Mouse (Mus musculus) liver, embryonic 16.5 days (tissue): ENCODE results near the gene Mmd2. TPM values are rescaled to one million over a fixed set of nuclear protein-coding genes. Genes with fewer than 3 reads are reported as not detected.

Experiments
- ATAC-seq: fragments of 200-750 bp; cut with Nextera tagmentation; 2 replicates; pipeline ENCODE4 v1.8.0; 2017; ENCODE audit warnings: low read depth, mild to moderate bottlenecking, moderate number of reproducible peaks, moderate library complexity
- H3K27ac ChIP-seq: fragments of 300-500 bp; sonication (generic); 2 replicates; pipeline ENCODE4 v1.5.1; 2014; ENCODE audit warnings: mild to moderate bottlenecking, low read length
- H3K27me3 ChIP-seq: fragments of 300-500 bp; sonication (generic); 2 replicates; pipeline ENCODE4 v1.6.1; 2014; ENCODE audit warnings: low read depth, low read length, mixed read lengths; ENCODE audit not compliant: control insufficient read depth, insufficient read depth
- H3K36me3 ChIP-seq: fragments of 300-500 bp; sonication (generic); 2 replicates; pipeline ENCODE4 v1.6.1; 2014; ENCODE audit warnings: mild to moderate bottlenecking; ENCODE audit not compliant: control insufficient read depth, insufficient read depth
- H3K4me1 ChIP-seq: fragments of 300-500 bp; sonication (generic); 2 replicates; pipeline ENCODE4 v1.6.1; 2014; ENCODE audit warnings: low read depth, low read length, mixed read lengths; ENCODE audit not compliant: control insufficient read depth
- H3K4me2 ChIP-seq: fragments of 300-500 bp; sonication (generic); 2 replicates; pipeline ENCODE4 v1.6.1; 2014; ENCODE audit warnings: low read depth, low read length, mixed read lengths
- H3K4me3 ChIP-seq: fragments of 300-500 bp; sonication (generic); 2 replicates; pipeline ENCODE4 v1.5.1; 2014; ENCODE audit warnings: low read depth, mild to moderate bottlenecking, low read length
- H3K9ac ChIP-seq: fragments of 300-500 bp; sonication (generic); 2 replicates; pipeline ENCODE4 v1.6.1; 2014; ENCODE audit warnings: low read depth, low read length
- H3K9me3 ChIP-seq: fragments of 300-500 bp; sonication (generic); replicated peaks from 2 replicates; pipeline ENCODE4 v1.6.1; 2016; ENCODE audit warnings: low read length; ENCODE audit not compliant: control insufficient read depth
- WGBS: fragments of 180-500 bp; shearing (Covaris S2); extraction: QIAGEN DNeasy Blood & Tissue Kit; methylation state at CpG from one replicate; pipeline ENCODE4 v1.1.7; 2014; ENCODE audit not compliant: insufficient replicate concordance; 5-methylcytosine and 5-hydroxymethylcytosine counted together
- polyA plus RNA-seq: library from polyadenylated mRNA; unstranded; fragments of >200 nt; fragmentation: Nextera tagmentation; extraction: Ambion mirVana; gene quantifications from 2 replicates; pipeline ENCODE4 v1.2.1, GENCODE M21; 2015

Mmd2 gene
- polyA plus RNA-seq, 1 experiment from 2014 or later, result 20.6 TPM

- no peak overlapping the region for H3K4me3 ChIP-seq
- no peak overlapping the region for H3K9ac ChIP-seq
- peak overlapping the region; percentile 10; the same call in 1 of the 2 replicates for H3K4me2 ChIP-seq
- peaks cover 34% of the 10 kb centered on the region for H3K36me3 ChIP-seq
- no peaks in the 10 kb centered on the region for H3K9me3 ChIP-seq
- H3K27me3 ChIP-seq, result no peaks in the 10 kb centered on the region
- peak overlapping the region; percentile 43 for H3K27ac ChIP-seq
- WGBS, result 26% methylated on average over 5 of the region's 5 CpGs
- ATAC-seq, result peak; percentile 96
- H3K4me1 ChIP-seq, result peaks cover 22% of the 10 kb centered on the region
Measured at GRCm38 (mm10) chr5:142637823-142638222, 29.2 kb upstream of the Mmd2 start.

- H3K9ac ChIP-seq, result peak overlapping the region; percentile 94
- H3K4me1 ChIP-seq, result peaks cover 17% of the 10 kb centered on the region
- no peak for ATAC-seq
- no peaks in the 10 kb centered on the region for H3K9me3 ChIP-seq
- peak overlapping the region; percentile 78 for H3K4me3 ChIP-seq
- 4% methylated on average over 6 of the region's 6 CpGs for WGBS
- peak overlapping the region; percentile 92 for H3K27ac ChIP-seq
- no peaks in the 10 kb centered on the region for H3K27me3 ChIP-seq
- H3K4me2 ChIP-seq, result peak overlapping the region; percentile 65
- H3K36me3 ChIP-seq, result peaks cover 14% of the 10 kb centered on the region
Measured at GRCm38 (mm10) chr5:142630224-142630623, 21.6 kb upstream of the Mmd2 start.

GRCm38 (mm10) chr5:142629663-142630025, 21.0 kb upstream of the Mmd2 start:
- WGBS, result 0% methylated on average over 40 of the region's 41 CpGs
- Histone ChIP-seq H3K27me3 (no peaks in the 10 kb centered on the region), H3K4me1 (peaks cover 17% of the 10 kb centered on the region), H3K36me3 (peaks cover 14% of the 10 kb centered on the region), H3K4me2 (peak overlapping the region; percentile 65), H3K4me3 (peak overlapping the region; percentile 78), H3K9me3 (no peaks in the 10 kb centered on the region), H3K9ac (peak overlapping the region; percentile 94), H3K27ac (peak overlapping the region; percentile 92)
- no peak; the same call in 1 of the 2 replicates for ATAC-seq

GRCm38 (mm10) chr5:142628726-142629662, 20.4 kb upstream of the Mmd2 start:
- Histone ChIP-seq H3K36me3 (peaks cover 10% of the 10 kb centered on the region), H3K4me2 (peak overlapping the region; percentile 93), H3K4me1 (peaks cover 17% of the 10 kb centered on the region), H3K27ac (peak overlapping the region; percentile 92), H3K27me3 (no peaks in the 10 kb centered on the region), H3K9me3 (no peaks in the 10 kb centered on the region), H3K4me3 (peak overlapping the region; percentile 78), H3K9ac (peak overlapping the region; percentile 94)
- under 1% methylated on average over 64 of the region's 69 CpGs for WGBS
- peak; percentile 97 for ATAC-seq

DNA sequence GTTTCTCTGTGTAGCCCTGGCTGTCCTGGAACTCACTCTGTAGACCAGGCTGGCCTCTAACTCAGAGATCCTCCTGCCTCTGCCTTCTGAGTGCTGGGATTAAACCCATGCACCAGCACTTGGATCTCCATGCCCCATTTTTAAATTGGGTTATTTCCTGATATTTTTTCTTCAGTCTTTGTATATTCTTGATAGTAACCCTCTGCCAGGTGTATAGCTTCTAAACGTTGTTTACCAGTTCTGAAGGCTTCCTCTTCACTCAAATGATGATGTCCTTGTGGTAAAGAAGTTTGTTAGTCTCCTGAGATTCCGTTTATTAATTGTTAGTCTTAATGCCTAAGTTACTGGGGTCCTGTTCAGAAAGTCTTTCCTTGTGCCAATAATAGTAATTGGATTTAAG, 18.8 kb upstream of the Mmd2 start, which contains the start of gene Wipi2:
Gene Wipi2 (plus strand): TSS at position 301 of the 400 bp plus-strand sequence.
- peak within 1 kb of the TSS; percentile 93 for H3K4me2 ChIP-seq
- no peaks in the 10 kb centered on the region for H3K27me3 ChIP-seq
- 63% methylated on average over 2 of the region's 2 CpGs for WGBS
- peaks cover 17% of the 10 kb centered on the region for H3K4me1 ChIP-seq
- peak within 1 kb of the TSS; percentile 78 for H3K4me3 ChIP-seq
- H3K27ac ChIP-seq, result peak within 1 kb of the TSS; percentile 86
- peak within 1 kb of the TSS; percentile 77 for H3K9ac ChIP-seq
- H3K36me3 ChIP-seq, result no peaks in the 10 kb centered on the region
- ATAC-seq, result no peak
- H3K9me3 ChIP-seq, result no peaks in the 10 kb centered on the region

- Histone ChIP-seq H3K27ac (no peak overlapping the region), H3K4me2 (no peak overlapping the region), H3K9me3 (no peaks in the 10 kb centered on the region), H3K9ac (no peak overlapping the region), H3K4me3 (no peak overlapping the region), H3K27me3 (no peaks in the 10 kb centered on the region), H3K4me1 (peaks cover 3% of the 10 kb centered on the region; the same call in 1 of the 2 replicates), H3K36me3 (no peaks in the 10 kb centered on the region)
- ATAC-seq, result no peak
- whole genome bisulfite sequencing, result 76% methylated on average over 7 of the region's 7 CpGs
Measured at GRCm38 (mm10) chr5:142623080-142623479, 14.5 kb upstream of the Mmd2 start.

- Histone ChIP-seq H3K4me2 (no peak overlapping the region), H3K9ac (no peak overlapping the region), H3K4me1 (no peaks in the 10 kb centered on the region), H3K27me3 (no peaks in the 10 kb centered on the region), H3K9me3 (no peaks in the 10 kb centered on the region), H3K27ac (no peak overlapping the region), H3K4me3 (no peak overlapping the region), H3K36me3 (no peaks in the 10 kb centered on the region)
- no peak for ATAC-seq
- 37% methylated on average over 1 of the region's 1 CpGs for WGBS
Measured at GRCm38 (mm10) chr5:142622134-142622533, 13.5 kb upstream of the Mmd2 start.

DNA sequence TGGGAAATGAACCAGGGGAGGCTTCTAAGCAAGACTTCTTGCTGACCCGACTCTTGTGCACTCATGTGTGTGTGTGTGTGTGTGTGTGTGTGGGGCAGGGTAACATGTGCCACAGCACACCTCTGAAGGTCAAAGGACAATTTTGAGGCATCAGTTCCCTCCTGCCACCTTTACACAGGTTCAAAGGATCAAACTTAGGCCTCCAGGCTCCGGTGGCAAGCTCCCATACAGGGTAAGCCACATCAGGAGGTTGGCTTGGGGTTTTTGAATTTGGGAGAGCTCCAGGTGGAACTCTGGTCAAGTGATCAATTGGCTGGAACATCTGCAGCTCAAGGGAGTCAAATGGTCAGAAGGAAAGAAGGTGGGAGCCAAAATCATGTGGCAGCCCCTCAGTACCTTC, 12.8 kb upstream of the Mmd2 start:
- WGBS, result 43% methylated on average over 2 of the region's 2 CpGs
- Histone ChIP-seq H3K36me3 (no peaks in the 10 kb centered on the region), H3K9ac (no peak overlapping the region), H3K9me3 (no peaks in the 10 kb centered on the region), H3K4me1 (no peaks in the 10 kb centered on the region), H3K4me3 (no peak overlapping the region), H3K27me3 (no peaks in the 10 kb centered on the region), H3K4me2 (no peak overlapping the region), H3K27ac (no peak overlapping the region)
- ATAC-seq, result no peak

- no peak overlapping the region for H3K4me3 ChIP-seq
- no peaks in the 10 kb centered on the region for H3K9me3 ChIP-seq
- no peaks in the 10 kb centered on the region for H3K4me1 ChIP-seq
- no peaks in the 10 kb centered on the region for H3K27me3 ChIP-seq
- no peak overlapping the region for H3K27ac ChIP-seq
- H3K36me3 ChIP-seq, result no peaks in the 10 kb centered on the region
- H3K4me2 ChIP-seq, result no peak overlapping the region
- no peak overlapping the region for H3K9ac ChIP-seq
- ATAC-seq, result no peak
- WGBS, result 10% methylated on average over 5 of the region's 5 CpGs
Measured at GRCm38 (mm10) chr5:142619866-142620265, 11.3 kb upstream of the Mmd2 start.
